Mouse (Mus musculus): ENCODE data around the gene Loxl3.

Loxl3 gene

DNA sequence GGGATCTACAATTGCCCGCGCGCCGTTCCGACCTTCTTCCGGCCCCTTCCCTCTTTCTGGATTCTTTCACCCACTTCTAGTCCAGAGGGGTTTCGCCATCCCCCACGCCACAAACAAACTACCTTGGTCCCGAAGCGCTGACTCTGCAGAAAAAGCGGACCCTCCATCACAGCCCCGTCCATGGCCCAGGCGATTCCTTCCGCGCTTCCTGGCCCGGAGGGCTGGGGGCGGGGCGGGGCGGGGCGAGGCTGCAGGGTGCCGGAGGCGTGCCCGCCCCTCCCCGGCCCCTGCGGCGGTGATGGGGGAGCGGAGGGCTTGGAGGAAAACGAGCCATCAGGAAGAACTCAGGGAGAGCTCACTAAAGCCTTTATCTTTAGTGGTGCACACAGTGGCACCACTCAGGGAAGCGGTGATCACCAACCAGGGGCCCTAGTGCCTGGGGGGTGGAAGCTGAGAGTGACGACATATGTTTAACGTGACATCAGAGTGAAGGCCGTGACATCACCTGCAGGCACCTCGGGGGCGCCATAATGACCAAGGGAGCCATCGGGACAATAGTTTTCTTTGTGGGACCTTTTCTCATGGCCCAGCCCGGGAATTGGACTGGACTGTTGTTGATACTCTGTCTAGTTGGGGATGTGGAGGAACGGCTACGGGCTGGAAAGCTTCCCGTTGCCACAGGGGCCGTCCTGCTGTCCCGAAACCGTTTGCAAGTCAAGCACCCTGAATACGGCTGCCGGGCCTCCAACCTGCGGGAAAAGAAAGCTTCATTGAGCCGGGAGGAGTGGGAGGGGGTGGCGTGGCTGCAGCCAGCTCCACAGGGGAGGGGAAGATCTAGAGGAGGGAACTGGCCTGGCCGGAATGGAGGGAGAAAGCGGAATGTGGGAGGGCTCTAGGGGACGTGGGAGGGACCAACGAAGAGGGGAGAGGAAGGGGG lies at the start of gene Loxl3, which contains the start of gene Dok1:
Loxl3 (plus strand) TSS at position 925 of the 937 bp plus-strand sequence.
Dok1 (minus strand) TSS at position 223 of the 937 bp plus-strand sequence.
- no peak for DNase-seq (ENCODE audit: low spot score in 2 of 2)

DNA sequence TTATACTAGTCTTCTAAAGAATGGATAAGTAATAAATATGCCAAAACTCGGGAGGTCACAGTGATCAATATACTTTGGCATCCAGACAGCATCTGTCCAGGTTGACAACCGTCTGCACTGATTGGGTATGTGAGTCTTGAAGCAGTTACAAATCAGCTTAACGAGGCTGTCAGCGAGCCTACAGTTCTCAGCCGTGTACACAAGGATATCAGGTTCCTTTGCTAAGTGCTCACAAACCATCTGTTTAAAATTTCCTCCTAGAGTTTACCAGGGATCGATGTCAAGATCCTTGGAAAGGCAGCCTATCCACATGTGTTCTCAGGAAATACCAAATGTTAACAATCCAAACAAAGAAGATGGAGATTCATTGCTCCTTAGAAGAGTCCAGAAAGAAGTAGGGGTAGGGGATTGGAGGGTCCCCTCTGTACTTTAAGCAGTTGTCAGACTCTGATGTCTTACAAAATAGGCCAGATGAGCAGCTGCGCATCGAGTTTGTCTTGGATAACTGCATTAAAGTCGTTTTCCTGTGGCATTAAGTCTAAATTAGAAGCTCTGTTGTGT lies 46.5 kb upstream of the Loxl3 start:
- no peak for DNase-seq (ENCODE audit: low spot score in 2 of 2)

DNA sequence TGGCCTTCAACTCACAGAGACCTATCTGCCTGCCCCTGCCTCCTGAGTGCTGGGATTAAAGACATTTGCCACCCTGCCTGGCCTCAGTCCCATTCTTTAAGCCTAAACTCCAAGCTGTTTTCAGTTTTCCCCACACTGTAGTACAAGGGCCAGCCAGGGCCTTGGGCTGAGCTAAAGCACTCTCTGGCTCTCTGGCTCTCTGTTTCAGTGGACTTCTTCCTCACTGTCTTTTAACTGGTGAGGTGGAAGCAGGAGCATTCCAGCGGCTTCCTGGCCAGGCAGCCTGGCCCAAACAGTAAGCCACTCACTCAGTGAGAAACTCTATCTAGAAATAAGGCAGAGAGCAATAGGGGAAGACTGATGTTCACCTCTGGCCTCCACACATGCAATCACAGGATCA lies 40.3 kb upstream of the Loxl3 start:
- DNase-seq (ENCODE audit: low spot score in 2 of 2) = no peak

DNA sequence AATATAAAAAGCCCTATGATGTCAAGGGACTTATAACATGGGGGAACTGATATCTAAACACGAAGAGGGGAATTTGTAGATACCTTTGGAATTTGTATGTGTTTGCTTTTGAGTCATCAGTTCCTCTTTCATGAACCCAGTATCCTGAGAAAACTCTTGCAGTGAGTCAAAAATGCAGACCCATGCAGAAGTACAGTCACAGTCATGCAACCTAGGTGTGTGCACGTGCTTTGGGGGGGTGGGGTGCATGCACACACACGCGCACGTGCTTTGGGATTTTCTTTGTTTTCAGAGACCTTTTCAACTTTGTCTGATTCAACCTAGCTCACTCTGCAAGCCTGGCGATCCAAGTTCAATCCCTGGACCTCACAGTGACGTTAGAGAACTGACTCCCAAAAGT lies 39.6 kb upstream of the Loxl3 start:
- DNase-seq (ENCODE audit: low spot score in 2 of 2) = no peak

DNA sequence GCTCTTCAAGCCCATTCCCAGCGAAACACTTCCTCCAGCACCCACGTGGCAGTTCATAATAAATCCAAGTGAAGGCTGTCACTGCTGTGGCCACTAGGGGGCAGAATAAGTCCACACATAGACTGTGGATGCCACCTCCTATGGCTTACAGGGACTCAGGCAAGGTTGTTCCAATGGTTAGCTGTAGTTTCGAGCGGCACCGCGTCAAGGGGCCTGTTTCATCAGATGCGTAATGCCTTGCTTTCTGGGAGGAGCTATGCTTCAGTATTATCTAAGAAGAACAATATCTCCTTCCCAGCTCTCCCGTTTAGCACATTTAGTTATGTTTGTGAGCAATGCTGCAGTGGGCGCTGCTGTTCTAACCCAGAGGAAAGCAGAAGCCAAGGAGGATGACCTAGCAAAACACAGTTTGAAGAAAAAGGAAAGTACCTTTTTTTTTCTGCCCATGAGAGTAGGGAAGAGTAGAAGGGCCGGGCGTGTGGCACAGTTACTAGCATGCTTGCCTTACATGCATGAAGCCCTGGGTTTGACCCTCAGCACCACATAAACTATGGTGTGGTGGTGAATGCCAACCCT lies 37.1 kb upstream of the Loxl3 start:
- DNase-seq (ENCODE audit: low spot score in 2 of 2) = peak; percentile 92 to 97

DNA sequence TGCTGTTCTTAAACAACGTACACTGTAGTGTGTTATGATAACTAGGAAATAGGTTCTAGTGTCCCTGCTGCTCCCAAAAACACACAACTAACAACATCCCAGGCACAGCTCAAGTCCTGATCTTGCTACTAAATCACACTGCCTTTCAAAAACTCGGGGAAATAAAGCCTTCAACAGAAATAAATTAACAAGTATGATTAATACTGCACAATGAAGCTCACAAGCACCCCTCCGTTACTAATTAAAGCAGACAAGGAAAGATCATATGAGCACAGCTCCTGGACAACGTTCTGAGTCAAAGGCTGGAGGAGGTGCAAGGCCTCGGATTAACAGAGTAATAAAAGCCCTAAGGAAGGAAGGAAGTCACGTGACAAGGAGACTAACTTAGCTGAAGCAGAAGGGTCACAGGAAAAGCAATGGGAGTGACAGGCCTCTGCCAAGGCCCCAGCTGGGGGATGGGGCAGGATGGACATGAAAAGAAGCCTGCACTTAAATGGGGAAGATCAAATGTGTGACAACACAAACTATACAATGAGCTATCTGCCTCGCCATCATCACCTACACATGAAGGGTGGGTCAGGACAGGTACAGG lies 36.4 kb upstream of the Loxl3 start:
- peak in 1 of 2 experiments; percentile 6 for DNase-seq (ENCODE audit: low spot score in 2 of 2)

DNA sequence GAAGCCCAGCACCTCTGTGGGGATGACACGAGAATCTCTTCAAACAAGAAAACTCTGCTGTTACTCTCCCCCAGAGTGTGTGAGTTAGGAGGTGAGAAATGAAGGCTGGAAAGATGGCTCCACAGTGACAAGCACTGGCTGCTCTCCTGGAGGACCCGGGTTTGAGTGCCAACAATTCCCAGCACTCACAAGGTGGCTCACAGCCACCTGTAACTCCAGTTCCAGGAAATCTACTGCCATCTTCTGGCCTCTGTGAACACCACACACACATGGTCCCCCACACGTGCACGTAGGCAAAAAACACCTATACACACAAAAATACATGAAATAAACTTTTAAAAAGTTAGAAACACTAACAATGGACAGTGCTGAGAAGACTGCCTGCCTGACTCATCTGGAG lies 35.6 kb upstream of the Loxl3 start:
- DNase-seq (ENCODE audit: low spot score in 2 of 2) = no peak

DNA sequence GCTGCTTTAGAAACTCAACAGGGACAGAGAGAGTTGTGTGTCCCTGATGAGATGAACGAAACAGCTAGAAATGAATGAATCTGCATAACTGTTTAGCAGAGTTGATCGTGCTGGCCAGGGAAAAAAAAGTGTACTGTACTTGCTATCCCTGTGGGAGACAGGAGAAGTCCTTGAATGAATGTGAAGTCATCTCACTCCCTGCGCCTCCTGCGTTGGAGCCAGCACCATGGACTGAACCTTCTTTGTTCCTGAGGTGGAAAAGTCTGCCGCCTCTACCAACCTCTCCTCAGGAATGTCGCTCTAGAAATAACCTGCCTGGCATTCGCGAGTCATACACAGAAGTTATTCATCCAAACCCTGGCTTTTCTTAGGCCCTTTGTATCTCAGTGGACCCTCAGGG lies 34.0 kb upstream of the Loxl3 start:
- no peak for DNase-seq (ENCODE audit: low spot score in 2 of 2)

DNA sequence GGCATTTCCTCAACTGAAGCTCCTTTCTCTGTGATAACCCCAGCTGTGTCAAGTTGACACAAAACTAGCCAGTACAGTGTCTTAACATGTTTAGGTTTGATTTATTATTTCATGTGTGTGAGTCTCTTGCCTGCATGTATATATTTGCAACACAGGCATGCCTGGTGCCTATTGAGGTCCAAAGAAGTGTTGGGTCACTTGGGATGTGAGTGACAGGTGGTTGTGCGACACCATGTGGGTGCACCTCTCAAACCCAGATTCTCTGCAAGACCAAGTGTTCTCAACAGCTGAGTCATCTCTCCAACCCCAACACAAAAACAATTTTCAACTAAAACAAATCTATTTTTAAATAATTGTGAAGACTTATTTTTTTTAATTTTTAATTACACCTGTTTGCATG lies 30.9 kb upstream of the Loxl3 start:
- no peak for DNase-seq (ENCODE audit: low spot score in 2 of 2)

DNA sequence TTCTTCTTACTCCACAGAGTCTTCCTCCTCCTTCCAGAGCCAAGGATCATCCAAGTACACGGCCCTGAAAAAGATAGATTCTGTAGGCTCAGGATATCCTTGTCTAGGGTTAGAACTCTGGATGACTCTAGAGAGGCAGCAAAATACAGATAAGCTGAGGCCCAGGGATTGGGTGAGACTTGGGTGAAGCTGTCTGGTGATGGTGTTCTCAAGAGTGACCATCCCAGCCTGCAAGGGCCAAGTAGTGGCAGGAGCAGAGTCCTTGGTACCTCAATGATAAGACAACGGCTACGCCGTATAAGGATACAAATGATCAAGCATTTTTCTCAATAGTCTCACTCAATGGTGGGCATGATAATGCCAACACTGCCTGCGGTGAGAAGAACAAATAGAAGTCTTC lies 30.1 kb upstream of the Loxl3 start:
- DNase-seq (ENCODE audit: low spot score in 2 of 2) = no peak

DNA sequence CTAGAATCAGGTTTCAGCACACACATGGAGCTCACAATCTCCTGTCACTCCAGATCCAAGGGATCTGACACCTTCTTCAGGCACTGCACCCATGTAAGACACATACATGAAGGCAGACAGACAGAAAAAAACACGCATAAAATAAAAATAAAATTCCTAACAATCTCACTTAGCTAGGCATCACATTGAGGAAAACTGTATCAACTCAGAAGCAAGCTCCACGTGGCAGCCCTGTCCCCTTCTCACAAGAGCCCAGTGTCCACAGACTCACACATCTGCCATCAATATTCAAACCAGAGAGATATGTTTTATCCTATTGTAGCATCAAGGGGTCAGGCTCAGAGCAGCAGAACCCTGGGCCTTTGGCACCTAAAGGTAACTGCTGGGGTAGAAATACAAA lies 29.7 kb upstream of the Loxl3 start:
- no peak for DNase-seq (ENCODE audit: low spot score in 2 of 2)

DNA sequence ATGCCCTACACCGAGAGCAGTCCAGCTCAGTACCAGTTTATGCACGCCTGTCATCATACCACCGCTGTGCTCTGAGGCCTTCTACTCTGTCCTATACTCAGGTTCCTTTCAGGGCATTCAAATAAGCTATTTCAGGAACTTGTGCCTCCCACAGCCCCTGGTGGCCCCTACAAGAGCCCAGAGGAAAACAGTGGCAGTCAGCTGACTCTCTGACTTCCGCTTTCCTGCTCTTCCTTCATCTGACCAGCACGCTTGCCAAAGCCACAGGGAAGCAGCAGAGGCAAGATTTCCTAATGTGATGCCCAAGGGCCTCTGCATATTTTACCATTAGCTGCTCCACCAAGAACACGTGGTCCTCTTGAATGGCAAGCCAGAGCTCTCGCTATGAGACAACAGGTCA lies 29.1 kb upstream of the Loxl3 start:
- DNase-seq (ENCODE audit: low spot score in 2 of 2) = no peak

DNA sequence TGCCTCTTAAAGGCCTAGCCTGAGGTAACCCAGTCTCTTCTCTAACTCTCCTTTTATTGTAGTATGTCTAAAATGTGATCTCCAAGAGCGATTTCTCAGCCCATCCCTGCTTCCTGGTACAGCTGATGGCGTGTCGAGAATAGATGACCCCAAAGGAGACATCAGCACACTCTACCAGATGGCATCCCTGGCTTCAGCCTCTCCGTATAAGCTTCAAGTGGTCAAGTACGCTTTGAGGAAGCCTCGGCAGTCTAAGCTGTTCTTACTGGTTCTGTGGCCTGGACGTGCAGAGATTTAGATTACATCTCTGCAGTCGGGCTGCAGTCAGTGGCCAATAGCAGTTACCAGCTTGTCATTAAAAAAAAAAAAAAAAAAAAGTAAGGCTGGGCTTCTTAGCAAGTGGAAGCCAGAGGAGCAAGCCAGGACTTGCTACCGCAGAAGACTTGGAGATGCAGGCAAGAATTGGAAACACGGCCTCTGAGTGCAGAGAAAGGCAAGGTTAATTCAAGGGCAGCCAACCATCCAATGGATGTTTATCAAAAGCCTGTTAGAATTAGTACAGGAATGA lies 28.4 kb upstream of the Loxl3 start:
- DNase-seq (ENCODE audit: low spot score in 2 of 2) = no peak

DNA sequence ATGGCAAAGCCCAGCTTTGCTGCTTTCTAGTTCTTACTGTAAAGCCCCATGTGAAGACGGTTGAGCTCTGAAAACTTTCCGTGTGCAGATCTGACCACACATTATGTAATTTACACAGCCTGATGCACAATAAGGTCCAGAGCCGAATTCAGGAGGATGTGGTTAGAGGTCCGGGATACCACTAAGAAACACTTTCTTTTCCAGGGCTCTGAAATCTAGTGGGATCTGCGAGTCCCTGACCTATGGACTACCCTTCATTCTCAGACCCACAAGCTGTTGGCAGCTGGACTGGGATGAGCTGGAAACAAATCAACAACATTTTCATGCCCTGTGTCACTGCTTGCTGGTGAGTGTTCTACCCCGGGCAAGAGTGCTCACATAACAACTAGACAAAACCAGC lies 27.9 kb upstream of the Loxl3 start:
- DNase-seq (ENCODE audit: low spot score in 2 of 2) = no peak

DNA sequence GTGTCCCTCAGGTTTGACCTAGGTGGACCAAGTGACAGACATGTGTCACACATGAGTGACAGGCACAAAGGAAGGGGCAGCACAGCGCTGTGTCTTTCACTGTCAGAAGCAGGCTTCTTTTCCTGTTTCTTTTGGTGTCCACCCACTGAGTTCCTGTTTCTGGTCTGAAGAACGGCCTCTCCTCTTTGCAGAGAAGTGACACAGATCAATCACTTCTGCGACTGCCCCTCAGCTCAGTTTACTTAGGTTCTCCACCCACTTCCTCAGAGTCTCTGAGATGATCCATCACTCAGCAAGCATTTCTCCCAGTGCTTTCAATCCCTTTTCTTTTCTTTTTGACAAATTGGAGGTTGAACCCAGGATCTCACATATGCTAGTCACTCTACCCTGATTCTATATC lies 25.3 kb upstream of the Loxl3 start:
- DNase-seq (ENCODE audit: low spot score in 2 of 2) = no peak

DNA sequence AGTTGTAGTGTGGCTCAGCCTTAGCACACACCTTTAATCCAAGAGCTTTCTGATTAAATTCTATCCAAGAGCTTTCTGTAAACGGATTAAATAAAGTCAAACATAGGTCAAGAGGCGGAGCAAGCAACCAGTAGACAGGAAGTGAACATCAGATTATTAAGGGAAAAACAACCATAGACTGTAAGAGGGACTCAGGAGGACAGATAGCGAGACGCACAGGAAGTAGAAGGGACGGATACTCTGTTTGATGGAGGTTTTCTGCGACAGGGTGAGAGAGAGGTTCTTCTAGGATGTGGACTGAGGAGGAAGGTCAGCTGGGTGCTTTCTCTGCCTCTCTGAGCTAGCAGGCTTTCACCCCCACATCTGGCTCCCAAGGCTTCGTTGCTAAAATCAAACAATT lies 24.0 kb upstream of the Loxl3 start:
- no peak for DNase-seq (ENCODE audit: low spot score in 2 of 2)

DNA sequence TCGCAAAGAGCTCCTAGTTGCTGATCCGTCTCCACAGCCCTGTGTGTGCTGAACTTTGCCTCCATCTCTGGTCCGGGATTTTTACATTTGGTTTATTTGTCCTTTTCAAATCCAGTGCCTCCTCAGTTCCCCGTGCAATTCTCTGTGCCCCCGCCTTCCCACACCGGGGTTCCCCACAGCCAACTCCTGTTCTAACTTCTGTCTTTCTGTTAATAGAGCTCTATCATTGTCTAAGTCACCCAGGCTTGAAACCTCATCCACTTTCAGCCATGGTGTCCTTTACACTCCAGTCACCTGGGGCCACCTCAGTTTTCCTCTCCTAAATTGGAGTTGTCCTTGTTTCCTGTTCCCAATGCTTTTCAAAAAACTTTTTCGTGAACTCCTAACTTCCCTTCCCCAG lies 22.7 kb upstream of the Loxl3 start:
- DNase-seq (ENCODE audit: low spot score in 2 of 2) = no peak

DNA sequence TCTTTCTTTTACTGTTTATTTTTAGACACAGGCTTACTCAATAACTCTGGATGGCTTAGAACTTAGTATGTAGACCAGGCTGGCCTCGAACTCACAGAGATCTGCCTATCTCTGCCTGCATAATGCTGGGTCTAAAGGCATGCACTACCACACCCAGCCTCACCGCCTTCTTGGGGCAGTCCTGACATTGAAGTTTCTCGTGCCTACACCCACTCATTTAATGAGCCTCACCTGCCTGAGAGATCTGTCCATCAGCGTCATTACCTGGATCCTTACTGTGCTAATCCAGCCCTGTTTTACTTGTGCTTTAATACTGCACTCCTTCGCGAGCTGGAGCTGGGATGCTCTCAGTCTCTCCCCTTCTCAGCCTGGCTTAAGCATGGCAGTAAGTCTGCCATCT lies 22.2 kb upstream of the Loxl3 start:
- no peak for DNase-seq (ENCODE audit: low spot score in 2 of 2)

DNA sequence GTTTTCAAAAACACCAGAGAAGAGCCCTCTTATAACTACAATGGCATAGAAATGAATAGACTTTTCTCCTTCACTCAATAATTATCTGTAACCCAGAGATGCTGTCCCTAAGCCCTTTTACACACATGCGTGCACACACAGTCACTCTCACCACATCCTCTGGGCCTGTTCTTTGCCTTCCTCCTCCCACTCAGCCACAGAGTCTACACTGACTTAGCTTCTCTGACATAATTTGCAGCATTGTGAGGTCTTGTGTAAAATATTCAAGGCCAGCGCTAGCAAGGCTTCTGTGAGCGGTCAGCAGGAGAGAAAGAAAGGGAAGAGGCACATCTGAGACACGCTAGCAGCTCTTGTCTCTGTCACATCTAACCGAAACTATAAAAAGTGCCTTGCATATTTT lies 20.5 kb upstream of the Loxl3 start:
- no peak for DNase-seq (ENCODE audit: low spot score in 2 of 2)

DNA sequence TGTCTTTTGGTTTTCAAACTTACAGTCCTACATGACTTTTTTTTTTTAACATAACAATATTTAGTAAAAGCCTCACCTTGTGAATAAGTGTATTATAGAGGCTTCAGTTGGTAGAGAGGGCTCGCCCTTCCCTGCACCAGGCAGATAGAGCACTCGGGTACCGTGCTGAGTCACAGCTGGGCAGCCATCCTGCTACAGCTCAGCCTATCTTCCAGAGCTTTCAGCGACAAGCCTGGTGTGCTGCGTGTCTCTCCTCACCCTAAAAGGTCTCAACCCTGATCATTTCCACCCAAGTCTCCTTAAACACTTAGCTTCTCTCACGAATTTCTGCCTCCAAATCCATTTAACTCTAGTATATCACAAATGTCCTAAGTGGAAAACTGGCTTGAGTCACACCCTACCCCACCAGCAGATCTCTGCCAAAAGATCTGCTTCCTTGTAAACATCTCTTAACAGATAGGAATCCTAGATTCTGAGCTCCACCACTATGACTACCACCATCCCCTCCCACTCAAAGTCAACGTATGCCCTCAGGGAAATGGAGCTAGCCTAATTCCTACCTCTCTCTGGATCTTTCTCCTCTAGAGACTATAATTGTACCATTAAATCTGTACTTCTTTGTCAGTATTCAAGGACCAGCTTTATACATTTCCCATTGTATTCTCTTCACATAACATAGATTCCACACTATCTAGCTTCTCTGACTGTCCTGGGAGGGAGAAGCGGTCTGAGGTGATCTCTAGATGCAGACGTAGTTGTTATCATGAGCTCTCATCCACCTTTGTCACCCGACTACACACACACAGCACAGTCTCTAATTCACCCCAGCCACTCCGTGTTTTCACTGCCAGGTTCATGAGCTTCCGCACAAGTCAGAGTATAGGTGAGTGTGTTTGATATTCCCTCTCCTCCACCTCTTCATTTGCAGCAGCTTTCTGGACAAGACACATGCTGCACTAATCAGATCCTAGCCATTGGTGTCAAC lies 19.2 kb upstream of the Loxl3 start:
- no peak for DNase-seq (ENCODE audit: low spot score in 2 of 2)

DNA sequence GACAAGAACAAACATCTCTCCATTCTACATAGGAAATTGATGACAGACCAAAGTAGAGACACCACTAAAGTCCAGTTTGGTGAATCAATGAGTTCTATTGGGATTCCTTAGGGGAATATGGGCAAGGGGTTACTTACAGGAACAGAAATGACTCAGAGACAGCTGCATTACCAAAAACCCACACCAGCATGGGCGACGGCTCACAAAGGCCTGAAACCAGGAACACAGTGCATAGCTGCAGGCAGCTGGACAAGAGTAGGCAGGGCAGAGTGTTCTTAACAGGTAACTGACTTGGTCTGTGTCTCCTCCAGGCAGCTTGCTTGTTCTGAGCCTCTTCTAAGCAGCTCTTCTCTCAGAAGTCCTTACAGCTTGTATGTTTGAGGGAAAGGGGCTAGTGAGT lies 18.2 kb upstream of the Loxl3 start:
- no peak for DNase-seq (ENCODE audit: low spot score in 2 of 2)

Measured in frontal cortex, postnatal 36 days (tissue).